Mouse (Mus musculus): ENCODE measurements at regions not wholly inside any gene's neighbourhood (a gene's known extent, or its start where the extent isn't known, plus 50 kb on each side); places are given as distances from the start of the nearest gene placed in this dataset.

GRCm38 (mm10) chr2:68799993-68800740 lies 61.1 kb upstream of the Cers6 start:
- Histone ChIP-seq H3K27ac (ENCODE audit: low read length) (no peak overlapping the region), H3K4me1 (ENCODE audit: control insufficient read depth, insufficient read depth, low read length) (no peaks in the 10 kb centered on the region), H3K9me3 (replicated peaks; ENCODE audit: control insufficient read depth, low read length) (no peaks in the 10 kb centered on the region), H3K4me2 (ENCODE audit: low read depth, low read length) (no peak overlapping the region), H3K27me3 (ENCODE audit: control insufficient read depth, insufficient read depth, low read length) (no peaks in the 10 kb centered on the region), H3K36me3 (ENCODE audit: control insufficient read depth, insufficient read depth) (no peaks in the 10 kb centered on the region), H3K9ac (ENCODE audit: low read length) (no peak overlapping the region), H3K4me3 (ENCODE audit: low read length) (no peak overlapping the region)
- WGBS: 73% methylated on average over 10 of the region's 10 CpGs
- ATAC-seq (replicated peaks; ENCODE audit: extremely low read depth, insufficient read depth, low FRiP score): no peak

- no peak overlapping the region for H3K27ac ChIP-seq (ENCODE audit: low read length)
- no peak overlapping the region for H3K9ac ChIP-seq (ENCODE audit: low read length)
- H3K4me1 ChIP-seq (ENCODE audit: control insufficient read depth, insufficient read depth, low read length): no peaks in the 10 kb centered on the region; the same call in 1 of the 2 replicates
- H3K9me3 ChIP-seq (replicated peaks; ENCODE audit: control insufficient read depth, low read length): no peaks in the 10 kb centered on the region
- no peak for ATAC-seq (replicated peaks; ENCODE audit: extremely low read depth, insufficient read depth, low FRiP score)
- 88% methylated on average over 6 of the region's 6 CpGs for WGBS
- H3K4me3 ChIP-seq (ENCODE audit: low read length): no peak overlapping the region
- H3K36me3 ChIP-seq (ENCODE audit: control insufficient read depth, insufficient read depth): no peaks in the 10 kb centered on the region
- H3K27me3 ChIP-seq (ENCODE audit: control insufficient read depth, insufficient read depth, low read length): no peaks in the 10 kb centered on the region
- H3K4me2 ChIP-seq (ENCODE audit: low read depth, low read length): no peak overlapping the region
Measured at GRCm38 (mm10) chr2:68804117-68804516, 57.1 kb upstream of the Cers6 start.

GRCm38 (mm10) chr2:68805866-68806265 lies 55.4 kb upstream of the Cers6 start:
- peak overlapping the region; percentile 14 for H3K4me2 ChIP-seq (ENCODE audit: low read depth, low read length)
- no peak overlapping the region for H3K27ac ChIP-seq (ENCODE audit: low read length)
- H3K36me3 ChIP-seq (ENCODE audit: control insufficient read depth, insufficient read depth): no peaks in the 10 kb centered on the region
- no peaks in the 10 kb centered on the region for H3K9me3 ChIP-seq (replicated peaks; ENCODE audit: control insufficient read depth, low read length)
- 40% methylated on average over 3 of the region's 3 CpGs for WGBS
- H3K4me3 ChIP-seq (ENCODE audit: low read length): no peak overlapping the region
- peak; percentile 79 for ATAC-seq (replicated peaks; ENCODE audit: extremely low read depth, insufficient read depth, low FRiP score)
- no peak overlapping the region for H3K9ac ChIP-seq (ENCODE audit: low read length)
- no peaks in the 10 kb centered on the region; the same call in 1 of the 2 replicates for H3K4me1 ChIP-seq (ENCODE audit: control insufficient read depth, insufficient read depth, low read length)
- no peaks in the 10 kb centered on the region for H3K27me3 ChIP-seq (ENCODE audit: control insufficient read depth, insufficient read depth, low read length)

- H3K4me2 ChIP-seq (ENCODE audit: low read depth, low read length): peak overlapping the region; percentile 14
- H3K4me3 ChIP-seq (ENCODE audit: low read length): no peak overlapping the region
- H3K9me3 ChIP-seq (replicated peaks; ENCODE audit: control insufficient read depth, low read length): no peaks in the 10 kb centered on the region
- H3K4me1 ChIP-seq (ENCODE audit: control insufficient read depth, insufficient read depth, low read length): no peaks in the 10 kb centered on the region; the same call in 1 of the 2 replicates
- H3K9ac ChIP-seq (ENCODE audit: low read length): no peak overlapping the region
- no peaks in the 10 kb centered on the region for H3K36me3 ChIP-seq (ENCODE audit: control insufficient read depth, insufficient read depth)
- 54% methylated on average over 10 of the region's 10 CpGs for WGBS
- H3K27me3 ChIP-seq (ENCODE audit: control insufficient read depth, insufficient read depth, low read length): no peaks in the 10 kb centered on the region
- ATAC-seq (replicated peaks; ENCODE audit: extremely low read depth, insufficient read depth, low FRiP score): peak; percentile 37; the same call in 1 of the 2 replicates
- H3K27ac ChIP-seq (ENCODE audit: low read length): peak overlapping the region; percentile 65
Measured at GRCm38 (mm10) chr2:68806311-68806895, 54.8 kb upstream of the Cers6 start.
